Mouse (Mus musculus): ENCODE data around the gene Flywch1. TPM values are rescaled to one million over a fixed set of nuclear protein-coding genes. Genes with fewer than 3 reads are reported as not detected.
A peak's percentile ranks its signal among the peaks of the same experiment; 100 is the strongest.

The Flywch1 gene
- 203 and 212 TPM in 2 replicates for polyA plus RNA-seq (2016; fragmentation: Nextera tagmentation; extraction: Ambion mirVana)

- H3K9me3 ChIP-seq (replicated peaks) = no peaks in the 10 kb centered on the region
- H3K4me2 ChIP-seq (replicated peaks) = peak within 1 kb of the TSS; percentile 63
- no peaks in the 10 kb centered on the region for H3K27me3 ChIP-seq
- H3K36me3 ChIP-seq = peaks cover 20% of the 10 kb centered on the region
- peak within 1 kb of the TSS; percentile 86 for H3K4me3 ChIP-seq
- peak within 1 kb of the TSS; percentile 91 for H3K27ac ChIP-seq
- 3% methylated on average over 58 of the region's 58 CpGs for WGBS
- peak within 1 kb of the TSS; percentile 96 for H3K9ac ChIP-seq
- ATAC-seq (ENCODE audit: low FRiP score) = peak; percentile 98
- H3K4me1 ChIP-seq = peaks cover 18% of the 10 kb centered on the region
Measured at GRCm38 (mm10) chr17:23771284-23772218, at the start of gene Flywch1. Gene Flywch1, minus strand, starts transcription at chr17:23771602.

- 97% methylated on average over 5 of the region's 5 CpGs for WGBS
- ATAC-seq (ENCODE audit: low FRiP score) = no peak
- peaks cover 99% of the 10 kb centered on the region for H3K36me3 ChIP-seq
Measured at GRCm38 (mm10) chr17:23820731-23821130, 49.3 kb upstream of the Flywch1 start.

GRCm38 (mm10) chr17:23819235-23819634 is 47.8 kb upstream of the Flywch1 start:
- Histone ChIP-seq H3K4me1 (no peaks in the 10 kb centered on the region), H3K9me3 (replicated peaks) (peaks cover 28% of the 10 kb centered on the region), H3K36me3 (peaks cover 98% of the 10 kb centered on the region), H3K4me3 (no peak overlapping the region), H3K4me2 (replicated peaks) (no peak overlapping the region), H3K27me3 (no peaks in the 10 kb centered on the region), H3K9ac (no peak overlapping the region), H3K27ac (no peak overlapping the region)
- WGBS = 97% methylated on average over 25 of the region's 25 CpGs
- ATAC-seq (ENCODE audit: low FRiP score) = no peak

More at GRCm38 (mm10) chr17:23820731-23821130, 49.3 kb upstream of the Flywch1 start:
- Histone ChIP-seq H3K27ac (no peak overlapping the region), H3K4me2 (replicated peaks) (no peak overlapping the region), H3K4me3 (no peak overlapping the region), H3K27me3 (no peaks in the 10 kb centered on the region), H3K4me1 (no peaks in the 10 kb centered on the region), H3K9me3 (replicated peaks) (peaks cover 20% of the 10 kb centered on the region), H3K9ac (no peak overlapping the region)

GRCm38 (mm10) chr17:23818579-23818978 is 47.2 kb upstream of the Flywch1 start:
- H3K4me2 ChIP-seq (replicated peaks) = no peak overlapping the region
- peaks cover 98% of the 10 kb centered on the region for H3K36me3 ChIP-seq
- H3K27me3 ChIP-seq = no peaks in the 10 kb centered on the region
- H3K9ac ChIP-seq = no peak overlapping the region
- H3K4me1 ChIP-seq = no peaks in the 10 kb centered on the region
- 96% methylated on average over 8 of the region's 8 CpGs for WGBS
- peaks cover 28% of the 10 kb centered on the region for H3K9me3 ChIP-seq (replicated peaks)
- no peak for ATAC-seq (ENCODE audit: low FRiP score)
- H3K27ac ChIP-seq = no peak overlapping the region
- no peak overlapping the region for H3K4me3 ChIP-seq

GRCm38 (mm10) chr17:23815641-23816040 is 44.2 kb upstream of the Flywch1 start:
- Histone ChIP-seq H3K9ac (no peak overlapping the region), H3K4me1 (no peaks in the 10 kb centered on the region), H3K27ac (no peak overlapping the region), H3K27me3 (no peaks in the 10 kb centered on the region), H3K36me3 (peaks cover 93% of the 10 kb centered on the region), H3K4me2 (replicated peaks) (no peak overlapping the region), H3K4me3 (no peak overlapping the region), H3K9me3 (replicated peaks) (peaks cover 28% of the 10 kb centered on the region)
- no peak for ATAC-seq (ENCODE audit: low FRiP score)
- WGBS = 97% methylated on average over 16 of the region's 16 CpGs

GRCm38 (mm10) chr17:23807918-23808317 is 36.5 kb upstream of the Flywch1 start:
- Histone ChIP-seq H3K4me3 (no peak overlapping the region), H3K9ac (no peak overlapping the region), H3K36me3 (peaks cover 55% of the 10 kb centered on the region), H3K27ac (no peak overlapping the region), H3K9me3 (replicated peaks) (no peaks in the 10 kb centered on the region), H3K4me1 (peaks cover 28% of the 10 kb centered on the region), H3K4me2 (replicated peaks) (no peak overlapping the region), H3K27me3 (no peaks in the 10 kb centered on the region)
- no peak for ATAC-seq (ENCODE audit: low FRiP score)
- 94% methylated on average over 3 of the region's 3 CpGs for WGBS

GRCm38 (mm10) chr17:23806867-23807266 is 35.5 kb upstream of the Flywch1 start:
- Histone ChIP-seq H3K36me3 (peaks cover 45% of the 10 kb centered on the region), H3K27me3 (no peaks in the 10 kb centered on the region), H3K9ac (0 out of 2 replicates have a peak overlapping the region, but pooled peaks have one; percentile 10), H3K4me3 (0 out of 2 replicates have a peak overlapping the region, but pooled peaks have one; percentile 1), H3K27ac (no peak overlapping the region), H3K9me3 (replicated peaks) (no peaks in the 10 kb centered on the region), H3K4me1 (peaks cover 28% of the 10 kb centered on the region), H3K4me2 (replicated peaks) (peak overlapping the region; percentile 28)
- no peak for ATAC-seq (ENCODE audit: low FRiP score)
- 80% methylated on average over 25 of the region's 25 CpGs for WGBS

GRCm38 (mm10) chr17:23804426-23805085 is 33.2 kb upstream of the Flywch1 start:
- H3K36me3 ChIP-seq = peaks cover 23% of the 10 kb centered on the region
- H3K27me3 ChIP-seq = no peaks in the 10 kb centered on the region
- H3K4me2 ChIP-seq (replicated peaks) = peak overlapping the region; percentile 83
- H3K4me1 ChIP-seq = peaks cover 28% of the 10 kb centered on the region
- H3K4me3 ChIP-seq = peak overlapping the region; percentile 99
- no peak for ATAC-seq (ENCODE audit: low FRiP score)
- 7% methylated on average over 8 of the region's 8 CpGs for WGBS
- H3K27ac ChIP-seq = no peak overlapping the region
- H3K9me3 ChIP-seq (replicated peaks) = no peaks in the 10 kb centered on the region
- H3K9ac ChIP-seq = peak overlapping the region; percentile 99

- H3K4me1 ChIP-seq = peaks cover 28% of the 10 kb centered on the region
- peak overlapping the region; percentile 83 for H3K4me2 ChIP-seq (replicated peaks)
- ATAC-seq (ENCODE audit: low FRiP score) = peak; percentile 78
- H3K36me3 ChIP-seq = peaks cover 12% of the 10 kb centered on the region
- no peaks in the 10 kb centered on the region for H3K9me3 ChIP-seq (replicated peaks)
- under 1% methylated on average over 57 of the region's 83 CpGs for WGBS
- peak overlapping the region; percentile 99 for H3K9ac ChIP-seq
- peak overlapping the region; percentile 98 for H3K27ac ChIP-seq
- H3K4me3 ChIP-seq = peak overlapping the region; percentile 99
- H3K27me3 ChIP-seq = no peaks in the 10 kb centered on the region
Measured at GRCm38 (mm10) chr17:23803366-23804041, 32.1 kb upstream of the Flywch1 start.

GRCm38 (mm10) chr17:23802746-23803365 is 31.5 kb upstream of the Flywch1 start:
- Histone ChIP-seq H3K36me3 (peaks cover 6% of the 10 kb centered on the region; the same call in 1 of the 2 replicates), H3K4me3 (peak overlapping the region; percentile 99), H3K9ac (peak overlapping the region; percentile 99), H3K27ac (peak overlapping the region; percentile 98), H3K4me1 (peaks cover 28% of the 10 kb centered on the region), H3K4me2 (replicated peaks) (peak overlapping the region; percentile 83), H3K9me3 (replicated peaks) (no peaks in the 10 kb centered on the region), H3K27me3 (0 out of 2 replicates have a peak, but pooled peaks cover 3% of the 10 kb centered on the region)
- WGBS = 1% methylated on average over 59 of the region's 60 CpGs
- ATAC-seq (ENCODE audit: low FRiP score) = peak; percentile 98

- WGBS = 92% methylated on average over 10 of the region's 10 CpGs
- H3K27me3 ChIP-seq = 0 out of 2 replicates have a peak, but pooled peaks cover 4% of the 10 kb centered on the region
- H3K9me3 ChIP-seq (replicated peaks) = no peaks in the 10 kb centered on the region
- no peak overlapping the region for H3K9ac ChIP-seq
- no peak overlapping the region for H3K4me2 ChIP-seq (replicated peaks)
- ATAC-seq (ENCODE audit: low FRiP score) = no peak
- H3K4me1 ChIP-seq = peaks cover 23% of the 10 kb centered on the region
- H3K36me3 ChIP-seq = no peaks in the 10 kb centered on the region
- no peak overlapping the region for H3K27ac ChIP-seq
- no peak overlapping the region for H3K4me3 ChIP-seq
Measured at GRCm38 (mm10) chr17:23801627-23802026, 30.2 kb upstream of the Flywch1 start.

Measured in hindbrain, embryonic 12.5 days (tissue).